Mouse (Mus musculus): Measurements from ENCODE around the gene Fancc. TPM values are rescaled to one million over a fixed set of nuclear protein-coding genes. Genes with fewer than 3 reads are reported as not detected.
"Not testable (repeated sequence)": the region's sequence is repeated elsewhere in the genome, so short reads cannot be mapped to it uniquely, and the experiment has no call there.

Gene Fancc
- total and polyA plus RNA-seq, 2 experiments from 2014 or later: 8.5 to 39.5 TPM

GRCm38 (mm10) chr13:63321689-63322088 lies 175.4 kb downstream of the Fancc start:
- Histone ChIP-seq H3K4me3 (ENCODE audit: low read depth, low read length) (no peak overlapping the region), H3K9ac (replicated peaks; ENCODE audit: low read depth, low read length) (no peak overlapping the region), H3K27ac (ENCODE audit: low read depth) (no peak overlapping the region), H3K4me2 (ENCODE audit: low read depth, low read length) (no peak overlapping the region), H3K36me3 (replicated peaks; ENCODE audit: control insufficient read depth, insufficient read depth, low read length) (0 out of 2 replicates have a peak, but pooled peaks cover 5% of the 10 kb centered on the region), H3K27me3 (ENCODE audit: control insufficient read depth, insufficient read depth, low read length) (no peaks in the 10 kb centered on the region), H3K9me3 (replicated peaks; ENCODE audit: control insufficient read depth, low read length) (no peaks in the 10 kb centered on the region), H3K4me1 (ENCODE audit: control insufficient read depth, insufficient read depth) (no peaks in the 10 kb centered on the region)
- 84% methylated on average over 5 of the region's 5 CpGs for WGBS
- TF ChIP-seq CTCF (IDR thresholded peaks at IDR 0.05; ENCODE audit: low read depth): no peak
- TF ChIP-seq EP300 (IDR thresholded peaks at IDR 0.05; ENCODE audit: low read depth): no peak
- DNase-seq (ENCODE audit: low spot score) (no peak), ATAC-seq (ENCODE audit: insufficient read depth, low read depth) (no peak)

GRCm38 (mm10) chr13:63319814-63320213 lies 177.3 kb downstream of the Fancc start:
- 0 out of 2 replicates have a peak, but pooled peaks cover 5% of the 10 kb centered on the region for H3K36me3 ChIP-seq (replicated peaks; ENCODE audit: control insufficient read depth, insufficient read depth, low read length)
- H3K27ac ChIP-seq (ENCODE audit: low read depth): no peak overlapping the region
- H3K9me3 ChIP-seq (replicated peaks; ENCODE audit: control insufficient read depth, low read length): no peaks in the 10 kb centered on the region
- H3K4me2 ChIP-seq (ENCODE audit: low read depth, low read length): no peak overlapping the region
- no peaks in the 10 kb centered on the region for H3K27me3 ChIP-seq (ENCODE audit: control insufficient read depth, insufficient read depth, low read length)
- WGBS: 94% methylated on average over 7 of the region's 7 CpGs
- no peak for DNase-seq (ENCODE audit: low spot score)
- ATAC-seq (ENCODE audit: insufficient read depth, low read depth): no peak
- H3K4me3 ChIP-seq (ENCODE audit: low read depth, low read length): no peak overlapping the region
- no peak for TF ChIP-seq EP300 (IDR thresholded peaks at IDR 0.05; ENCODE audit: low read depth)
- peaks cover 4% of the 10 kb centered on the region; the same call in 1 of the 2 replicates for H3K4me1 ChIP-seq (ENCODE audit: control insufficient read depth, insufficient read depth)
- H3K9ac ChIP-seq (replicated peaks; ENCODE audit: low read depth, low read length): no peak overlapping the region

GRCm38 (mm10) chr13:63317681-63318104 lies 179.4 kb downstream of the Fancc start:
- 55% methylated on average over 7 of the region's 7 CpGs for WGBS
- no peak overlapping the region for H3K27ac ChIP-seq (ENCODE audit: low read depth)
- no peak for DNase-seq (ENCODE audit: low spot score)
- no peak overlapping the region for H3K4me3 ChIP-seq (ENCODE audit: low read depth, low read length)
- H3K9ac ChIP-seq (replicated peaks; ENCODE audit: low read depth, low read length): no peak overlapping the region
- TF ChIP-seq EP300 (IDR thresholded peaks at IDR 0.05; ENCODE audit: low read depth): no peak
- TF ChIP-seq CTCF (IDR thresholded peaks at IDR 0.05; ENCODE audit: low read depth): no peak
- no peaks in the 10 kb centered on the region for H3K27me3 ChIP-seq (ENCODE audit: control insufficient read depth, insufficient read depth, low read length)
- 0 out of 2 replicates have a peak, but pooled peaks cover 5% of the 10 kb centered on the region for H3K36me3 ChIP-seq (replicated peaks; ENCODE audit: control insufficient read depth, insufficient read depth, low read length)
- peaks cover 21% of the 10 kb centered on the region for H3K4me1 ChIP-seq (ENCODE audit: control insufficient read depth, insufficient read depth)
- ATAC-seq (ENCODE audit: insufficient read depth, low read depth): no peak
- no peaks in the 10 kb centered on the region for H3K9me3 ChIP-seq (replicated peaks; ENCODE audit: control insufficient read depth, low read length)
- no peak overlapping the region for H3K4me2 ChIP-seq (ENCODE audit: low read depth, low read length)

- Histone ChIP-seq H3K9me3 (replicated peaks; ENCODE audit: control insufficient read depth, low read length) (no peaks in the 10 kb centered on the region), H3K4me3 (ENCODE audit: low read depth, low read length) (no peak overlapping the region), H3K36me3 (replicated peaks; ENCODE audit: control insufficient read depth, insufficient read depth, low read length) (peaks cover 10% of the 10 kb centered on the region), H3K27me3 (ENCODE audit: control insufficient read depth, insufficient read depth, low read length) (no peaks in the 10 kb centered on the region), H3K9ac (replicated peaks; ENCODE audit: low read depth, low read length) (no peak overlapping the region), H3K4me1 (ENCODE audit: control insufficient read depth, insufficient read depth) (peaks cover 22% of the 10 kb centered on the region), H3K4me2 (ENCODE audit: low read depth, low read length) (no peak overlapping the region), H3K27ac (ENCODE audit: low read depth) (no peak overlapping the region)
- ATAC-seq (ENCODE audit: insufficient read depth, low read depth) (no peak), DNase-seq (ENCODE audit: low spot score) (no peak)
- 83% methylated on average over 5 of the region's 5 CpGs for WGBS
- TF ChIP-seq EP300 (IDR thresholded peaks at IDR 0.05; ENCODE audit: low read depth) (no peak), CTCF (IDR thresholded peaks at IDR 0.05; ENCODE audit: low read depth) (no peak)
Observed at GRCm38 (mm10) chr13:63316407-63316806, 180.7 kb downstream of the Fancc start.

GRCm38 (mm10) chr13:63315777-63316176 lies 181.3 kb downstream of the Fancc start:
- H3K27ac ChIP-seq (ENCODE audit: low read depth): peak overlapping the region; percentile 23; the same call in 1 of the 2 replicates
- H3K36me3 ChIP-seq (replicated peaks; ENCODE audit: control insufficient read depth, insufficient read depth, low read length): peaks cover 15% of the 10 kb centered on the region
- H3K4me2 ChIP-seq (ENCODE audit: low read depth, low read length): no peak overlapping the region
- no peaks in the 10 kb centered on the region for H3K27me3 ChIP-seq (ENCODE audit: control insufficient read depth, insufficient read depth, low read length)
- DNase-seq (ENCODE audit: low spot score): no peak
- H3K4me1 ChIP-seq (ENCODE audit: control insufficient read depth, insufficient read depth): peaks cover 22% of the 10 kb centered on the region
- WGBS: 51% methylated on average over 6 of the region's 6 CpGs
- no peak overlapping the region for H3K9ac ChIP-seq (replicated peaks; ENCODE audit: low read depth, low read length)
- no peak overlapping the region for H3K4me3 ChIP-seq (ENCODE audit: low read depth, low read length)
- TF ChIP-seq CTCF (IDR thresholded peaks at IDR 0.05; ENCODE audit: low read depth) (no peak), EP300 (IDR thresholded peaks at IDR 0.05; ENCODE audit: low read depth) (no peak)
- peak; percentile 63; the same call in 1 of the 2 replicates for ATAC-seq (ENCODE audit: insufficient read depth, low read depth)
- no peaks in the 10 kb centered on the region for H3K9me3 ChIP-seq (replicated peaks; ENCODE audit: control insufficient read depth, low read length)

- not testable (repeated sequence) for DNase-seq (ENCODE audit: low spot score); H3K27ac ChIP-seq (ENCODE audit: low read depth)
Observed at GRCm38 (mm10) chr13:63315111-63315510, 182.0 kb downstream of the Fancc start.

More at GRCm38 (mm10) chr13:63315111-63315510, 182.0 kb downstream of the Fancc start:
- Histone ChIP-seq H3K4me1 (ENCODE audit: control insufficient read depth, insufficient read depth) (peaks cover 22% of the 10 kb centered on the region), H3K36me3 (replicated peaks; ENCODE audit: control insufficient read depth, insufficient read depth, low read length) (peaks cover 15% of the 10 kb centered on the region)
- not testable (repeated sequence) for H3K27me3 ChIP-seq (ENCODE audit: control insufficient read depth, insufficient read depth, low read length); H3K9me3 ChIP-seq (replicated peaks; ENCODE audit: control insufficient read depth, low read length); ATAC-seq (ENCODE audit: insufficient read depth, low read depth); H3K4me3 ChIP-seq (ENCODE audit: low read depth, low read length); H3K4me2 ChIP-seq (ENCODE audit: low read depth, low read length); H3K9ac ChIP-seq (replicated peaks; ENCODE audit: low read depth, low read length)
- 95% methylated on average over 4 of the region's 4 CpGs for WGBS
